Mouse (Mus musculus) limb, embryonic 14.5 days (tissue): ENCODE measurements around the gene Thap3. TPM values are rescaled to one million over a fixed set of nuclear protein-coding genes. Genes with fewer than 3 reads are reported as not detected.

ENCODE experiments used
- ATAC-seq: fragments of 200-750 bp; cut with Nextera tagmentation; 2 replicates; pipeline ENCODE4 v1.8.0; 2017; ENCODE audit warnings: low read depth, moderate number of reproducible peaks, moderate TSS enrichment; ENCODE audit not compliant: low FRiP score
- DNase-seq: peaks from one replicate; pipeline ENCODE4 v3.0.0-alpha.2; 2015; ENCODE audit warnings: low spot score
- H3K27ac ChIP-seq: fragments of 300-500 bp; sonication (generic); replicated peaks from 2 replicates; pipeline ENCODE4 v1.5.1; 2014; ENCODE audit warnings: low read depth, mild to moderate bottlenecking, low read length, moderate library complexity, mixed read lengths
- H3K27me3 ChIP-seq: fragments of 300-500 bp; sonication (generic); 2 replicates; pipeline ENCODE4 v1.6.1; 2014; ENCODE audit warnings: low read length, mixed read lengths; ENCODE audit not compliant: control insufficient read depth, insufficient read depth
- H3K36me3 ChIP-seq: fragments of 300-500 bp; sonication (generic); 2 replicates; pipeline ENCODE4 v1.6.1; 2014; ENCODE audit warnings: mild to moderate bottlenecking, low read length, moderate library complexity, mixed read lengths; ENCODE audit not compliant: control insufficient read depth, insufficient read depth
- H3K4me1 ChIP-seq: fragments of 300-500 bp; sonication (generic); 2 replicates; pipeline ENCODE4 v1.6.1; 2014; ENCODE audit warnings: antibody characterized with exemption, low read length, mixed read lengths; ENCODE audit not compliant: control insufficient read depth, insufficient read depth
- H3K4me2 ChIP-seq: fragments of 300-500 bp; sonication (generic); replicated peaks from 2 replicates; pipeline ENCODE4 v1.6.1; 2014; ENCODE audit warnings: low read depth, mild to moderate bottlenecking, low read length, moderate library complexity; ENCODE audit not compliant: severe bottlenecking
- H3K4me3 ChIP-seq: fragments of 300-500 bp; sonication (generic); replicated peaks from 2 replicates; pipeline ENCODE4 v1.5.1; 2014; ENCODE audit warnings: low read length
- H3K9ac ChIP-seq: fragments of 300-500 bp; sonication (generic); 2 replicates; pipeline ENCODE4 v1.6.1; 2014; ENCODE audit warnings: mild to moderate bottlenecking, low read depth, low read length, moderate library complexity; ENCODE audit not compliant: severe bottlenecking
- H3K9me3 ChIP-seq: fragments of 300-500 bp; sonication (generic); 2 replicates; pipeline ENCODE4 v1.6.1; 2016; ENCODE audit warnings: low read length; ENCODE audit not compliant: control insufficient read depth
- POLR2A ChIP-seq: fragments of 200-500 bp; IDR thresholded peaks from 2 replicates; pipeline ENCODE4 v1.8.0; 2012; ENCODE audit warnings: inconsistent platforms, mild to moderate bottlenecking, moderate library complexity, borderline replicate concordance; ENCODE audit not compliant: insufficient read depth, insufficient read length; ENCODE audit errors: extremely low read depth
- WGBS: fragments of 180-500 bp; shearing (Covaris S2); extraction: QIAGEN DNeasy Blood & Tissue Kit; methylation state at CpG from one replicate; pipeline ENCODE4 v1.1.7; 2014; 5-methylcytosine and 5-hydroxymethylcytosine counted together
- polyA plus RNA-seq, 2 experiments: library from polyadenylated mRNA; depleted of rRNA in 1 of 2; stranded (reverse) in 1 of 2; unstranded in 1 of 2; fragments of >200 nt; fragmentation: Nextera tagmentation in 1 of 2; extraction: Ambion mirVana in 1 of 2; gene quantifications; 2 replicates each; pipeline versions ENCODE4 v1.2.1 to v1.2.3; 2012 to 2014

The Thap3 gene
- polyA plus RNA-seq, 2 experiments: 37.5 to 61.6 TPM

DNA sequence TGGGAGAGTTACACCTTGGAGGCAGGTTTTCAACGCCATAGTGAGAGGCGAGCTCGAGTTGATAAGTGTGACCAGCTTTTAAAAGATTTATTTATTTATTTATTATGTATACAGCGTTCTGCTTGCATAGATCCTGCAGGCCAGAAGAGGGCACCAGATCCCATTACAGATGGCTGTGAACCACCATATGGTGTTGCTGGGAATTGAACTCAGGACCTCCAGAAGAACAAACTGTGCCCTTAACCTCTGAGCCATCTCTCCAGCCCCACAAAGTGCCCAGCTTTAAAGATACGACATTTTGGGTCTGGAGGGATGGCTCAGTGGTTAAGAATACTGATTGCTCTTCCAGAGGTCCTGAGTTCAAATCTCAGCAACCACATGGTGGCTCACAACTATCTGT, 40.3 kb upstream of the Thap3 start:
- Histone ChIP-seq H3K4me3 (no peak overlapping the region), H3K4me1 (peaks cover 26% of the 10 kb centered on the region), H3K4me2 (no peak overlapping the region), H3K36me3 (peaks cover 6% of the 10 kb centered on the region), H3K9me3 (no peaks in the 10 kb centered on the region), H3K9ac (no peak overlapping the region), H3K27ac (no peak overlapping the region), H3K27me3 (no peaks in the 10 kb centered on the region)
- 39% methylated on average over 5 of the region's 5 CpGs for WGBS
- TF ChIP-seq POLR2A: no peak
- ATAC-seq: no peak
- no peak for DNase-seq

GRCm38 (mm10) chr4:152028456-152028855, 39.7 kb upstream of the Thap3 start:
- H3K4me3 ChIP-seq: peak overlapping the region; percentile 73
- DNase-seq: no peak
- peak overlapping the region; percentile 95 for H3K4me2 ChIP-seq
- H3K4me1 ChIP-seq: peaks cover 26% of the 10 kb centered on the region
- no peak for TF ChIP-seq POLR2A
- WGBS: 65% methylated on average over 15 of the region's 15 CpGs
- no peak for ATAC-seq
- H3K9ac ChIP-seq: peak overlapping the region; percentile 76
- no peak overlapping the region for H3K27ac ChIP-seq
- H3K9me3 ChIP-seq: no peaks in the 10 kb centered on the region
- H3K36me3 ChIP-seq: peaks cover 11% of the 10 kb centered on the region
- H3K27me3 ChIP-seq: no peaks in the 10 kb centered on the region

- H3K4me1 ChIP-seq: peaks cover 26% of the 10 kb centered on the region
- H3K27ac ChIP-seq: peak within 1 kb of the TSS; percentile 52; the same call in 1 of the 2 replicates
Measured at GRCm38 (mm10) chr4:152027524-152027923, 38.7 kb upstream of the Thap3 start, which contains the start of gene Zbtb48. Gene Zbtb48, minus strand, starts transcription at chr4:152027671.

GRCm38 (mm10) chr4:152026751-152027508, 38.1 kb upstream of the Thap3 start:
- H3K9me3 ChIP-seq: no peaks in the 10 kb centered on the region
- peaks cover 26% of the 10 kb centered on the region for H3K4me1 ChIP-seq
- peaks cover 26% of the 10 kb centered on the region for H3K36me3 ChIP-seq
- ATAC-seq (peak; percentile 45), DNase-seq (no peak)
- H3K27ac ChIP-seq: peak overlapping the region; percentile 52; the same call in 1 of the 2 replicates
- H3K9ac ChIP-seq: peak overlapping the region; percentile 76
- peak overlapping the region; percentile 95 for H3K4me2 ChIP-seq
- H3K4me3 ChIP-seq: peak overlapping the region; percentile 73
- WGBS: 3% methylated on average over 32 of the region's 41 CpGs
- no peaks in the 10 kb centered on the region for H3K27me3 ChIP-seq
- no peak for TF ChIP-seq POLR2A

More at GRCm38 (mm10) chr4:152027524-152027923, 38.7 kb upstream of the Thap3 start, which contains the start of gene Zbtb48:
- WGBS: under 1% methylated on average over 32 of the region's 35 CpGs
- Histone ChIP-seq H3K27me3 (no peaks in the 10 kb centered on the region), H3K36me3 (peaks cover 20% of the 10 kb centered on the region), H3K4me3 (peak within 1 kb of the TSS; percentile 73), H3K9me3 (no peaks in the 10 kb centered on the region), H3K4me2 (peak within 1 kb of the TSS; percentile 95), H3K9ac (peak within 1 kb of the TSS; percentile 76)
- DNase-seq (peak; percentile 98), ATAC-seq (peak; percentile 98)
- TF ChIP-seq POLR2A: peak; percentile 64; the same call in 1 of the 2 replicates

DNA sequence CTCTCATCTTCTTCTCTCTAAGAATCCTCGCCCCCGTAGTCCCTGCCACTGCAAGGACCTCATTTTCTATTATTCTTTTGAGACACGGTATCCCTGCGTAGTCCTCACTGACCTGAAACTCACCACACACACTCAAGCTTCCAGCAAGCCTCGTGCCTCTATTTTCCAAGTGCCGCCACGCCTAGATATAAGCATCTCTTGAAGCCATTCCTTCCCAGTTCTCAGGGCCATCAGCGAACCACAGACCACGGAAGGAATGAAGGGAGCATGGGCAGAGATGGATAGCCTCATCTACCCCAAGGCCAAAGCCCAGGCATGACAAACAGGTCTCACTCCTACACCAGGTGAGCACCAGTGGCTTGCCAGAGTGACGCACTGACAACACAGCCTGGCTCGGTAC, 35.7 kb upstream of the Thap3 start:
- DNase-seq (no peak), ATAC-seq (no peak)
- TF ChIP-seq POLR2A: no peak
- no peaks in the 10 kb centered on the region for H3K27me3 ChIP-seq
- H3K36me3 ChIP-seq: peaks cover 50% of the 10 kb centered on the region
- 94% methylated on average over 11 of the region's 11 CpGs for WGBS
- H3K27ac ChIP-seq: no peak overlapping the region
- no peaks in the 10 kb centered on the region for H3K9me3 ChIP-seq
- no peak overlapping the region for H3K4me3 ChIP-seq
- no peak overlapping the region for H3K9ac ChIP-seq
- peaks cover 22% of the 10 kb centered on the region for H3K4me1 ChIP-seq
- H3K4me2 ChIP-seq: no peak overlapping the region
